Mouse (Mus musculus): ENCODE results near the gene Gm28372.

GRCm38 (mm10) chr2:130388796-130389195, 16.2 kb upstream of the Gm28372 start:
- TF ChIP-seq RCOR1 (IDR thresholded peaks at IDR 0.05; ENCODE audit: low read depth, low read length) (no peak), CTCF (IDR thresholded peaks at IDR 0.05 in 2 of 3, conservative IDR thresholded peaks at IDR 0.05 in 1 of 3; ENCODE audit: control insufficient read depth in 1 of 3, insufficient read depth in 1 of 3, low read depth in 2 of 3, low read length in 3 of 3, poor library complexity in 1 of 3, severe bottlenecking in 1 of 3) (peak in 2 of 3 experiments; percentile 50 to 80; a peak in 4 of 6 replicates), TAL1 (IDR thresholded peaks at IDR 0.05; ENCODE audit: low read length) (no peak), POLR2AphosphoS2 (IDR thresholded peaks at IDR 0.05; ENCODE audit: low read length) (no peak), POLR2A (IDR thresholded peaks at IDR 0.05; ENCODE audit: control insufficient read depth in 1 of 2, insufficient read depth in 1 of 2, low read depth in 1 of 2, low read length in 2 of 2, poor library complexity in 1 of 2) (no peak), E2F4 (IDR thresholded peaks at IDR 0.05; ENCODE audit: borderline replicate concordance, low read depth, low read length) (no peak), ZNF384 (IDR thresholded peaks at IDR 0.05; ENCODE audit: low read depth, low read length) (no peak), MYC (IDR thresholded peaks at IDR 0.05; ENCODE audit: low read depth, low read length) (no peak), CHD1 (IDR thresholded peaks at IDR 0.05; ENCODE audit: low read depth, low read length) (no peak), BHLHE40 (IDR thresholded peaks at IDR 0.05; ENCODE audit: borderline replicate concordance, low read depth, low read length) (no peak), HCFC1 (IDR thresholded peaks at IDR 0.05; ENCODE audit: low read depth, low read length) (no peak)
